Mouse (Mus musculus) embryonic fibroblast, embryonic 13.5 days (primary cell): ENCODE data around the gene Specc1.

Experiments used
- CTCF ChIP-seq: IDR thresholded peaks from 2 replicates; pipeline ENCODE4 v1.5.1; 2011; ENCODE audit warnings: mild to moderate bottlenecking, control low read depth, low read length, moderate library complexity, borderline replicate concordance; ENCODE audit not compliant: insufficient read depth
- POLR2A ChIP-seq: IDR thresholded peaks from 2 replicates; pipeline ENCODE4 v1.6.1; 2011; ENCODE audit warnings: low read depth, mild to moderate bottlenecking, control low read depth, low read length, moderate library complexity

DNA sequence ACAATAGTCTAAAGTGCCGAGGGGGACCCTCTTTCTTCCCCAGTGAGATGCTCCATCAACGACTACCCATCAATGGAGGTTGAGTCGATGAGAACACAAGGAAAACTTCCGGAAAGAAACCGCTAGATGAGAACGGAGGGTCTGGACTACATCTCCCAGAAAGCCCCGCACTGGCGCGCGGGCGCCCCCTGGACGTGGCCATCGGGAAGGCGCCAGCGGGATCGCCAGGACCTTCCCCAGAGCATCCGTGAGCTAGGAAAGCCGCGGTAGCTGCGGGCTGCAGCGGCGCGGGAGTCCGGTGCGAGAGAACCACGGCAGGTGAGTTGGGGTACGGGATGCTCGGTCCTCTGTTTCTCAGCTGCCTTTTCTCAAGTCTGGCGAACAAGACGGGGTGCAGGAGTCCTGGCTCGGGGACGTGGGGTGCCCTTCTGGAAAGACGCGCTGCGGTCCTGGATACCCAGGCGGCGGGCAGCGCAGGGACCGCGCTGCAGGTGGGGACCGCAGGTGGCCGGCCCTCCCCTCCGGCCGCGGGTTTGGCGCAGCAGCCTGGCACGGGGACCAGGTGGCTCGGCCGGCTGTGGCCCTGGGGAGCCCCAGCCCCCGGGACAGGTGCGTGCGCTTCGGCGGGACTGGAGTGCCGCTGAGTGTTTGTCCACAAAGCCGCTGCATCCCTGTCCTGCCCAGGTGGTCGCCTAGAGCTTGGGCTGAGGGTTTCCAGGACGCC lies at the start of gene Specc1:
- TF ChIP-seq POLR2A: no peak
- peak; percentile 68 for TF ChIP-seq CTCF
